Mouse (Mus musculus) G1E (cell line): Measurements from ENCODE around the gene Hnrnpa1.

ENCODE experiments used
- CTCF ChIP-seq: IDR thresholded peaks from 2 replicates; pipeline ENCODE4 v1.5.1; 2012; ENCODE audit warnings: low read depth, low read length, inconsistent platforms, mixed read lengths
- GATA1 ChIP-seq: IDR thresholded peaks from 2 replicates; pipeline ENCODE4 v1.6.1; 2012; ENCODE audit warnings: borderline replicate concordance, low read length, inconsistent platforms, mixed read lengths
- TAL1 ChIP-seq: conservative IDR thresholded peaks from 2 replicates; pipeline ENCODE4 v1.6.1; 2012; ENCODE audit warnings: low read depth, low read length, inconsistent platforms, mixed read lengths

GRCm38 (mm10) chr15:103264794-103265193, 24.6 kb downstream of the Hnrnpa1 start:
- TF ChIP-seq CTCF (no peak), TAL1 (no peak), GATA1 (no peak)
